Mouse (Mus musculus): ENCODE data around the gene Abcc3.

DNA sequence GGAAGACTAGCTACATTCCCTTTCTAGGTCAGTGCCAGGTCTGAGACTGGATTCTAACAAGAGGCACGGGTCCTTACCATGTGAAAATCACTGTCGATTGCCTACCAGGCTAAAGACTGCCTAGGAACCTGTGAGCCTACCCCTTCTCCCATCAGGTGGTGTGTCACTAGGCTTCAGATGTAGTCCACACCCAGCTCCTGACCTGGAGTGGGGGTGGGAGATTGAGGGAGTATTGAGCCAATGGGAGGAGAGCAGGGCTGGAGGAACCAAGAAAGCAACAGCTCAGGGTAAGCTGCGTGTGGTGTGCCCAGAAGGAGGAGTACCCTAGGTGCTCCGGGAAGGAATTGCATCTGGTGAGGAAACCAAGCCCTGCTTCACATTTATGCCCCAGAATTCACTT, 21.2 kb upstream of the Abcc3 start:
- TF ChIP-seq CEBPB (IDR thresholded peaks at IDR 0.05; ENCODE audit: insufficient read depth, poor library complexity, severe bottlenecking) = no peak
- TF ChIP-seq POLR2A (IDR thresholded peaks at IDR 0.05; ENCODE audit: insufficient read length, low read depth) = no peak
- TF ChIP-seq MAX (IDR thresholded peaks at IDR 0.05; ENCODE audit: low read depth) = no peak
- TF ChIP-seq POLR2AphosphoS2 (IDR thresholded peaks at IDR 0.05; ENCODE audit: insufficient read length, low read depth) = no peak
- no peak for TF ChIP-seq E2F4 (IDR thresholded peaks at IDR 0.05; ENCODE audit: insufficient read depth)
- TF ChIP-seq USF1 (IDR thresholded peaks at IDR 0.05; ENCODE audit: low read depth) = no peak
- no peak for TF ChIP-seq MYOD1 (IDR thresholded peaks at IDR 0.05; ENCODE audit: control insufficient read depth in 1 of 3, insufficient read length in 2 of 3, low read depth in 2 of 3)
- no peak for TF ChIP-seq TCF12 (IDR thresholded peaks at IDR 0.05; ENCODE audit: insufficient read depth, poor library complexity, severe bottlenecking)
- TF ChIP-seq REST (IDR thresholded peaks at IDR 0.05; ENCODE audit: insufficient read depth, insufficient read length) = no peak
- TF ChIP-seq TCF3 (IDR thresholded peaks at IDR 0.05; ENCODE audit: insufficient read length, low read depth) = no peak
- TF ChIP-seq SRF (IDR thresholded peaks at IDR 0.05; ENCODE audit: control insufficient read depth, insufficient read length, low read depth) = no peak
- TF ChIP-seq MYOG (IDR thresholded peaks at IDR 0.05; ENCODE audit: control insufficient read depth in 1 of 3, insufficient read depth in 1 of 3, insufficient read length in 2 of 3, low read depth in 2 of 3) = no peak
